Mouse (Mus musculus) spleen, adult 2 months (tissue): ENCODE measurements around the gene Aqp11. TPM values are rescaled to one million over a fixed set of nuclear protein-coding genes. Genes with fewer than 3 reads are reported as not detected.

ENCODE experiments used
- DNase-seq, 2 experiments: peaks; one replicate each; pipeline versions ENCODE4 v3.0.0 to v3.0.0-alpha.2; 2012 to 2021; ENCODE audit warnings: low spot score in 2 of 2, low read depth in 1 of 2
- H3K27ac ChIP-seq: fragments of 200-500 bp; 2 replicates; pipeline ENCODE4 v1.5.1; 2012; ENCODE audit warnings: low read length, inconsistent platforms; ENCODE audit not compliant: insufficient read depth
- H3K27me3 ChIP-seq: fragments of 200-500 bp; 2 replicates; pipeline ENCODE4 v1.6.1; 2012; ENCODE audit warnings: mild to moderate bottlenecking, moderate library complexity, low read length, inconsistent platforms; ENCODE audit not compliant: control insufficient read depth, insufficient read depth
- H3K36me3 ChIP-seq: fragments of 200-500 bp; 2 replicates; pipeline ENCODE4 v1.6.1; 2012; ENCODE audit warnings: mild to moderate bottlenecking, low read length, inconsistent platforms; ENCODE audit not compliant: control insufficient read depth, insufficient read depth
- H3K4me1 ChIP-seq: fragments of 200-500 bp; 2 replicates; pipeline ENCODE4 v1.6.1; 2011; ENCODE audit warnings: inconsistent platforms; ENCODE audit not compliant: control insufficient read depth, insufficient read depth, insufficient read length
- H3K4me3 ChIP-seq: fragments of 200-500 bp; 2 replicates; pipeline ENCODE4 v1.5.1; 2011; ENCODE audit warnings: mild to moderate bottlenecking, inconsistent platforms; ENCODE audit not compliant: insufficient read depth, insufficient read length; ENCODE audit errors: extremely low read depth
- CTCF ChIP-seq: fragments of 200-500 bp; IDR thresholded peaks from 2 replicates; pipeline ENCODE4 v1.5.1; 2011; ENCODE audit warnings: mild to moderate bottlenecking, inconsistent platforms; ENCODE audit not compliant: insufficient read depth, insufficient read length, insufficient replicate concordance; ENCODE audit errors: extremely low read depth
- POLR2A ChIP-seq: fragments of 200-500 bp; IDR thresholded peaks from 2 replicates; pipeline ENCODE4 v1.6.1; 2011; ENCODE audit warnings: low read depth, low read length, inconsistent platforms
- WGBS: fragments of 180-500 bp; shearing (Covaris S2); methylation state at CpG from one replicate; pipeline ENCODE4 v1.1.7; 2018; 5-methylcytosine and 5-hydroxymethylcytosine counted together
- polyA plus RNA-seq: library from polyadenylated mRNA; depleted of rRNA; stranded (reverse); fragments of >200 nt; gene quantifications from 2 replicates; pipeline ENCODE4 v1.2.3, GENCODE M21; 2012; rRNA removed

Aqp11 gene
- polyA plus RNA-seq, 1 experiment, result 0.78 TPM

GRCm38 (mm10) chr7:97687831-97688230 is 50.3 kb downstream of the Aqp11 start:
- Histone ChIP-seq H3K36me3 (peaks cover 18% of the 10 kb centered on the region), H3K4me1 (no peaks in the 10 kb centered on the region), H3K27ac (no peak overlapping the region), H3K27me3 (no peaks in the 10 kb centered on the region), H3K4me3 (no peak overlapping the region)
- no peak for TF ChIP-seq CTCF
- DNase-seq, result no peak
- WGBS, result 71% methylated on average over 2 of the region's 2 CpGs

GRCm38 (mm10) chr7:97679239-97679638 is 58.9 kb downstream of the Aqp11 start:
- Histone ChIP-seq H3K36me3 (peaks cover 29% of the 10 kb centered on the region), H3K4me1 (no peaks in the 10 kb centered on the region), H3K27me3 (no peaks in the 10 kb centered on the region), H3K27ac (no peak overlapping the region), H3K4me3 (no peak overlapping the region)
- 9% methylated on average over 1 of the region's 1 CpGs for WGBS
- no peak for DNase-seq
- TF ChIP-seq CTCF, result no peak
- TF ChIP-seq POLR2A, result no peak

Other genes starting within 250 kb of the Aqp11 start
- gene Aamdc, start 158.8 kb downstream of the Aqp11 start, polyA plus RNA-seq, result 5.0 and 8.7 TPM in 2 replicates
- 1.7 and 1.8 TPM in 2 replicates for gene Rsf1, start 158.4 kb downstream of the Aqp11 start, polyA plus RNA-seq
- 18.4 and 18.9 TPM in 2 replicates for gene Clns1a, start 41.7 kb downstream of the Aqp11 start, polyA plus RNA-seq
- 6.5 and 7.3 TPM in 2 replicates for gene Pak1, start 50.3 kb upstream of the Aqp11 start, polyA plus RNA-seq
- gene Gdpd4, start 181.7 kb upstream of the Aqp11 start, polyA plus RNA-seq, result not detected in 2 replicates